Mouse (Mus musculus) lung, adult 2 months (tissue): ENCODE data around the gene Rtn4rl1.

Experiments used
- CTCF ChIP-seq: fragments of 200-500 bp; IDR thresholded peaks from 2 replicates; pipeline ENCODE4 v1.5.1; 2011; ENCODE audit warnings: mild to moderate bottlenecking, low read length, control low read depth; ENCODE audit not compliant: insufficient read depth
- POLR2A ChIP-seq: fragments of 200-500 bp; IDR thresholded peaks from 2 replicates; pipeline ENCODE4 v1.6.1; 2011; ENCODE audit warnings: low read depth, mild to moderate bottlenecking, control low read depth, low read length, borderline replicate concordance; ENCODE audit errors: extremely low read depth

DNA sequence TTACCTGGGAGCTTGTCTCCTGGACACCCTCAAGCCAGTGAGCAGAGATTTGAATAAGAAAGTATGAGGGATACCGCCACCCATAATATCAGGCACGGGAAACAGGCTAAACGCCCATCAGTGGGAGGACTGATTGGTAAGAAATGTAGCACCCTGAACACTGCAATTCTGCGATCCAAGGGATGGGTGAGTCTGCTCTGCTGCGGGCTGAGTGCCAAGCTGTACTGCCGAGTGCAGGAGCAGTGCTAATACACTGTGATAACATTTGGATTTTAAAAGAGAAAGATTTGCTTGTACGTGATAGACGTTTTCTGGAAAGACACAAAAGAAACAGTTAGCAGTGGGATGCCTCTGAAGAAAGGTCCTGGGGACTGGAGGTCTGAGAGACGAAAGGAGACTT, 26.5 kb downstream of the Rtn4rl1 start:
- no peak for TF ChIP-seq CTCF
- no peak for TF ChIP-seq POLR2A
